Mouse (Mus musculus): ENCODE results near the gene Mapkbp1.

The Mapkbp1 gene

GRCm38 (mm10) chr2:120007680-120008210 lies 35.2 kb downstream of the Mapkbp1 start:
- WGBS = 73% methylated on average over 4 of the region's 4 CpGs

- WGBS = 65% methylated on average over 4 of the region's 4 CpGs
Observed at GRCm38 (mm10) chr2:120008672-120009071, 36.2 kb downstream of the Mapkbp1 start.

- 46% methylated on average over 8 of the region's 8 CpGs for WGBS
Observed at GRCm38 (mm10) chr2:120011462-120012200, 39.1 kb downstream of the Mapkbp1 start.

GRCm38 (mm10) chr2:120012924-120013323 lies 40.4 kb downstream of the Mapkbp1 start:
- WGBS = 92% methylated on average over 13 of the region's 13 CpGs

GRCm38 (mm10) chr2:120013831-120014486 lies 41.5 kb downstream of the Mapkbp1 start:
- 96% methylated on average over 2 of the region's 2 CpGs for WGBS

- 91% methylated on average over 4 of the region's 4 CpGs for WGBS
Observed at GRCm38 (mm10) chr2:120015882-120016281, 43.4 kb downstream of the Mapkbp1 start.

GRCm38 (mm10) chr2:120017599-120017998 lies 45.1 kb downstream of the Mapkbp1 start:
- WGBS = 60% methylated on average over 12 of the region's 12 CpGs

GRCm38 (mm10) chr2:120024337-120024736 lies 51.8 kb downstream of the Mapkbp1 start:
- 81% methylated on average over 5 of the region's 5 CpGs for WGBS

GRCm38 (mm10) chr2:120026984-120027949 lies 54.8 kb downstream of the Mapkbp1 start, which contains the start of the genes Jmjd7 and Gm28042:
TSS of gene Jmjd7 (plus strand) at chr2:120027483.
TSS of gene Gm28042 (plus strand) at chr2:120027493.
- 5% methylated on average over 50 of the region's 50 CpGs for WGBS

- 30% methylated on average over 3 of the region's 3 CpGs for WGBS
Observed at GRCm38 (mm10) chr2:120027950-120028331, 55.4 kb downstream of the Mapkbp1 start.

GRCm38 (mm10) chr2:120030380-120030779 lies 57.9 kb downstream of the Mapkbp1 start:
- WGBS = 89% methylated on average over 8 of the region's 8 CpGs

GRCm38 (mm10) chr2:120032726-120033467 lies 60.4 kb downstream of the Mapkbp1 start, which contains the start of gene Pla2g4b:
TSS of gene Pla2g4b (plus strand) at chr2:120033417.
- WGBS = 82% methylated on average over 12 of the region's 12 CpGs

GRCm38 (mm10) chr2:120033726-120034125 lies 61.2 kb downstream of the Mapkbp1 start:
- 64% methylated on average over 5 of the region's 5 CpGs for WGBS

GRCm38 (mm10) chr2:120037744-120038143 lies 65.2 kb downstream of the Mapkbp1 start:
- 88% methylated on average over 9 of the region's 9 CpGs for WGBS

- 68% methylated on average over 5 of the region's 5 CpGs for WGBS
Observed at GRCm38 (mm10) chr2:120040991-120041390, 68.5 kb downstream of the Mapkbp1 start.

- WGBS = 40% methylated on average over 4 of the region's 4 CpGs
Observed at GRCm38 (mm10) chr2:120044101-120044603, 71.7 kb downstream of the Mapkbp1 start.

- 83% methylated on average over 3 of the region's 3 CpGs for WGBS
Observed at GRCm38 (mm10) chr2:120044676-120045075, 72.2 kb downstream of the Mapkbp1 start.

GRCm38 (mm10) chr2:120046486-120047310 lies 74.2 kb downstream of the Mapkbp1 start:
- 55% methylated on average over 14 of the region's 14 CpGs for WGBS

GRCm38 (mm10) chr2:120048173-120048572 lies 75.7 kb downstream of the Mapkbp1 start:
- 87% methylated on average over 9 of the region's 9 CpGs for WGBS

Data from cerebral cortex, adult 2 months (tissue).